ENCODE assay signal across 11 mouse cellular contexts in genomic region chr13:49044145-49044561, GRCm38 (mm10).
DNase-seq lines count a peak whose midpoint lies in the region; ATAC-seq lines count a peak whose summit lies in the region.
"Had no signal": no experiment of that assay in that cellular context is flagged by ENCODE, and none has a peak within 500 bp of the region (broad histone marks: within the 10 kb centered on the region; RNA-seq: fewer than 3 reads in every experiment).

No protein-coding gene starts in this region.

- H3K36me3 ChIP-seq in limb, embryonic 12.5 days: no peaks in the 10 kb centered on the region
- H3K36me3 ChIP-seq in limb, embryonic 10.5 days: no peaks in the 10 kb centered on the region
- no peaks in the 10 kb centered on the region for H3K36me3 ChIP-seq in embryonic facial prominence, embryonic 14.5 days (ENCODE audit: control insufficient read depth, insufficient read depth, low read length)
- no peaks in the 10 kb centered on the region for H3K36me3 ChIP-seq in intestine, embryonic 15.5 days
- H3K36me3 ChIP-seq: liver, embryonic 15.5 days had no signal

- no peak overlapping the region for H3K4me2 ChIP-seq in limb, embryonic 12.5 days
- H3K4me2 ChIP-seq in embryonic facial prominence, embryonic 14.5 days (ENCODE audit: low read depth, low read length): no peak overlapping the region
- no peak overlapping the region for H3K4me2 ChIP-seq in intestine, embryonic 15.5 days (replicated peaks)
- H3K4me2 ChIP-seq: liver, embryonic 15.5 days had no signal

- no peak overlapping the region for H3K4me3 ChIP-seq in limb, embryonic 12.5 days (replicated peaks)
- no peak overlapping the region for H3K4me3 ChIP-seq in limb, embryonic 10.5 days
- H3K4me3 ChIP-seq in embryonic facial prominence, embryonic 14.5 days (ENCODE audit: low read depth, low read length): no peak overlapping the region
- no peak overlapping the region for H3K4me3 ChIP-seq in intestine, embryonic 15.5 days (replicated peaks)
- H3K4me3 ChIP-seq: liver, embryonic 15.5 days; myocyte had no signal

- no peak for ATAC-seq in limb, embryonic 12.5 days (ENCODE audit: insufficient number of reproducible peaks, insufficient read depth, low FRiP score, low TSS enrichment, low read depth)
- ATAC-seq in embryonic facial prominence, embryonic 14.5 days (ENCODE audit: low read depth): peak; percentile 45; the same call in 1 of the 2 replicates
- no peak for ATAC-seq in intestine, embryonic 15.5 days

- no peak for DNase-seq in limb, embryonic 10.5 days (ENCODE audit: low spot score)
- peak; percentile 51 for DNase-seq in embryonic facial prominence, embryonic 14.5 days (ENCODE audit: low spot score)
- peak; percentile 34 for DNase-seq in mesoderm, embryonic 11.5 days (ENCODE audit: low read depth, low spot score)
- DNase-seq in retina, postnatal 1 day: peak; percentile 87
- no peak for DNase-seq in right cerebral cortex, adult 2 months (ENCODE audit: low spot score in 2 of 2)
- DNase-seq: cerebellum, adult 2 months; kidney, adult 8-10 months had no signal

- H3K27me3 ChIP-seq in limb, embryonic 12.5 days: no peaks in the 10 kb centered on the region
- H3K27me3 ChIP-seq in limb, embryonic 10.5 days (ENCODE audit: low read depth, poor library complexity, severe bottlenecking): no peaks in the 10 kb centered on the region
- no peaks in the 10 kb centered on the region for H3K27me3 ChIP-seq in embryonic facial prominence, embryonic 14.5 days (replicated peaks; ENCODE audit: control insufficient read depth, insufficient read depth, low read length)
- no peaks in the 10 kb centered on the region for H3K27me3 ChIP-seq in intestine, embryonic 15.5 days (replicated peaks)
- H3K27me3 ChIP-seq: liver, embryonic 15.5 days had no signal

- 71% methylated on average over 10 of the region's 10 CpGs for WGBS in limb, embryonic 12.5 days
- WGBS in limb, embryonic 10.5 days: 67% methylated on average over 10 of the region's 10 CpGs
- 42% methylated on average over 10 of the region's 10 CpGs for WGBS in embryonic facial prominence, embryonic 14.5 days
- 69% methylated on average over 10 of the region's 10 CpGs for WGBS in intestine, embryonic 15.5 days

- H3K27ac ChIP-seq in limb, embryonic 12.5 days: no peak overlapping the region
- no peak overlapping the region for H3K27ac ChIP-seq in limb, embryonic 10.5 days
- H3K27ac ChIP-seq in embryonic facial prominence, embryonic 14.5 days (replicated peaks; ENCODE audit: low read depth, low read length): no peak overlapping the region
- H3K27ac ChIP-seq in intestine, embryonic 15.5 days: no peak overlapping the region
- H3K27ac ChIP-seq: liver, embryonic 15.5 days had no signal

- H3K9ac ChIP-seq in limb, embryonic 12.5 days (replicated peaks): peak overlapping the region; percentile 40; the same call in 1 of the 2 replicates
- no peak overlapping the region for H3K9ac ChIP-seq in embryonic facial prominence, embryonic 14.5 days (ENCODE audit: low read depth, low read length)
- H3K9ac ChIP-seq in intestine, embryonic 15.5 days: no peak overlapping the region
- H3K9ac ChIP-seq: liver, embryonic 15.5 days had no signal

- no peaks in the 10 kb centered on the region for H3K4me1 ChIP-seq in limb, embryonic 12.5 days (replicated peaks)
- H3K4me1 ChIP-seq in limb, embryonic 10.5 days: peaks cover 4% of the 10 kb centered on the region; the same call in 1 of the 2 replicates
- no peaks in the 10 kb centered on the region for H3K4me1 ChIP-seq in embryonic facial prominence, embryonic 14.5 days (ENCODE audit: control insufficient read depth, insufficient read depth, low read length)
- H3K4me1 ChIP-seq in intestine, embryonic 15.5 days (replicated peaks): no peaks in the 10 kb centered on the region
- H3K4me1 ChIP-seq: liver, embryonic 15.5 days had no signal

- H3K9me3 ChIP-seq in limb, embryonic 12.5 days: no peaks in the 10 kb centered on the region
- H3K9me3 ChIP-seq in limb, embryonic 10.5 days (replicated peaks): no peaks in the 10 kb centered on the region
- H3K9me3 ChIP-seq in embryonic facial prominence, embryonic 14.5 days (ENCODE audit: control insufficient read depth, low read length): no peaks in the 10 kb centered on the region
- no peaks in the 10 kb centered on the region for H3K9me3 ChIP-seq in intestine, embryonic 15.5 days
- H3K9me3 ChIP-seq: liver, embryonic 15.5 days had no signal

Comparison
In these comparisons a context has a peak if more than half of its experiments do, and no peak if none do; other contexts are left out.
1. DNase-seq: peak in embryonic facial prominence, embryonic 14.5 days (single experiment), mesoderm, embryonic 11.5 days (single experiment) and retina, postnatal 1 day (single experiment); none in limb, embryonic 10.5 days (single experiment) and right cerebral cortex, adult 2 months (0 of 2).